Mouse (Mus musculus): ENCODE data around the gene Tspan33.
A peak's percentile ranks its signal among the peaks of the same experiment; 100 is the strongest.
"Not testable (repeated sequence)": the region's sequence is repeated elsewhere in the genome, so short reads cannot be mapped to it uniquely, and the experiment has no call there.

The Tspan33 gene

DNA sequence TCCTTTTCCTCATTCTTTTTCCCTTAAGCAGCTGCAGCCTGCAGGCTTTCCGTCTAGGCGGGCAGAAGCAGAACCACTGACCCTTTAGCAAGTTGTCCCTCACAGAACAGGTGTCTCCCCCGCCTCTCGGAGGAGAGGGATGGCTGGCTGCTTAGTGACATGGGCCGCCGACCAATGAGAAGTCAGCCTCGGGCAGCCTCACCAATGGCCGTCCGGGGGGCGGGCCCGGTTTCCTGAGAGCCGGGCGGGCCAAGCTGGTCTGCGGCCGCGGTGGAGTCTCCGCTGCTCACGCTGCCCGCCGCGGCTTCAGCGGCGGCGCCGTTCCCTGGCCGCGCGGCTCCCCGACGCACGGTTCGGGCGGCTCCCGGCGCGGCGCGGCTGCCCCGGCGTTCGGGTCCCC, at the start of gene Tspan33:
Gene Tspan33, plus strand, starts transcription at position 270 of the 400 bp plus-strand sequence.
- DNase-seq: peak; percentile 94

DNA sequence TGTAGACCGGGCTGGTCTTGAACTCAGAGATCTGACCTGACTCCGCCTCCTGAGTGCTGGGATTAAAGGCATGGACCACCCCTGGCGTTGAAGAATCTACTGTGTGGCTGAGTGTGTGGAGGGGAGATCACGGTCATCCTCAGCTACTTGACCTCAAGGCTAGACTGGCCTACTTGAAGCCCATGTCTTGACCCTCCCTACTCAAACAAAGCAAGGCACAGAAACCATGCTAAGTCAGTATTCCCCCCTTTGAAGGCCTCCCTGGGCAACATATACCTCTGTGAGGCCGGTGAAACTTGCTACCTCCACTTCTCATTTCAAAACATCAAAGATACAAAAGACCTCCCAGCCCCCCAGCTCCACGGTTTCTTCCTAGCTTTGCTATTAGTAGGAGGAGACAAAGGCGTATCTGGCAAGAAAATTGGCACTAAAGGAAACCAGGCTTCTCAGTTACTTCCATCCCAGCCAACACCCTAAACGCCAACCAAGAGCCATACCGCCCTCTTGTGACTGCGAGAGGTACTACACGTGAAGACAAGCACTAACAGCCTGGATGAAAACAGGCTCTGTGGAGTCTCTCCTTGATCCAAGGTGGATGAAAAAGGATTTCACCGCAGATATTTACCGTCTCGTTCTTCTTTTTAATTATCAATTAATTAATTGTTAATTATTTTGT, 44.4 kb upstream of the Tspan33 start:
- DNase-seq: peak; percentile 94

DNA sequence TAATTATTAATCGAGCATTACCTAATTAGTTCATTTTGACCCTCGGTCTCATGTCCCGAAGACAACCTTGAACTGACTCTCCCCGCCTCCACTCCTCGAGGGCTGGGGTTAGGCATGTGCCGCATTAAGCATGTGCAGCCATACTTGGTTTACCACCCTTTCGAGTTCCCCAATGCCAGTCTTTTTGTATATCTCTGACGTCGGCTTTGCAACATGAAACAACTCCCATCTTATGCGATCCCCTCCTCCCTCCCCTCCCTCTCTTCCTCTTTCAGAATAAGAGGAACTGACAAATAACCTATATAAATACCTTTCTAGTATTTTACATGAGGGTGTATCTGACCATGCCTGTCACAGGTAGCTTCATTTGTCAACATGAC, 43.9 kb upstream of the Tspan33 start:
- no peak for DNase-seq

DNA sequence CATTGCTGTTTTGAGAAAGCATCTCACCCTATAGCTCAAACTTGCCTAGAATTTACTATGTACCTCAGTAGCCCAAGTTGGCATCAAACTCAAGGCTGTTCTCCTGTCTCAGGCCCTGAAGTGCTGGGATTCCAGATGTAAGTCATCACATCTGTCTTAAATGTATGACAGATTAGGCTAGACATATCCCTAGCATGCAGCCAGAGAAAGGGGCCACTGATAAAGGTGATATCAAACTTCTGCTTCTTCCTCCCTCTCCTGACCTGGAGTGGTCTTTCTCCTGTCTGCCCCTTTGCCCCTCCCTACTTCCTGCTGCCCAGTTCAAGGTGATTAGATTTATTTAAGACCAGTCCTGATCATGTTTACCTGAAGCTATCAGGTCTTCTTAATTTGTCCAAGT, 40.8 kb upstream of the Tspan33 start:
- DNase-seq: no peak

DNA sequence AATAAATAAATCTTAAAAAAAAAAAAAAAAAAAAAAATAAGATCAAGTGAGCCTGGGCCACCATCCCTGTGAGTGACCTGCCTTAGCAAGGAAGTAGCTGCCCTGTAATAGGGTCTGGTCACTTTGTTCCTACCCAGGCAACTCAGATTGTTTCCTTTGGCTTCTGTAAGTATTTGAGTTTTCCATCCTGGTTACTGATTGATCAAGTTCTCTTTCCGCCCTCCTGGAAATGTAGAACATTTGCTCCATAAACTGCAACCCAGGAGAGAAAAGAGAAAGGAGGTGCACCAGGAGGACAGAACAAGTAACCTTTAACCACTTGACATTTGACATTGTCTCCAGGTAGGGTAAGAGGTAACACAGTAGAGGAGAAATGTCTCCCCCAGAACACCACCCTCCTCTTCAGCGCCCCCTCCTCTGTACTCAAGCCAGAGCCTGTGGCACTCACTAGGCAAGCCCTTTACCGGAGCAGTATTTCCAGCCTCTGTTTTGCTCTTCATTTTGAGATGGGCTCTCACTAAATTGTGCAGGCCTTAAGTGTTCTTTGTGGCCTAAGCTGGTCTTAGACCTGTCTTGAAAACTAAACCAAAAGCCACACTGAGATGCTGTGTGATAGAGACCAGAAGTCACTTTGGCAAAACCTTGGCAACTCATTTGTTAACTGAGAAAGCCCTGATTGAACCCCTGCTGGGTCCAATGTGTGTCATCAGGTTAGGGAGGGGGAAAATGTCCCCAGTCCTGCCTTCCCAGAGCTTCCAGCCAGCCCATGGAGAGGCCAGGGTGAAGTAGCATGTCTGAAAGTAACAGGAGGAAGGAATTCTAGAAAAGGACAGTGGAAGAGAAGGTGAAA, 35.2 kb upstream of the Tspan33 start:
- peak; percentile 66 for DNase-seq

DNA sequence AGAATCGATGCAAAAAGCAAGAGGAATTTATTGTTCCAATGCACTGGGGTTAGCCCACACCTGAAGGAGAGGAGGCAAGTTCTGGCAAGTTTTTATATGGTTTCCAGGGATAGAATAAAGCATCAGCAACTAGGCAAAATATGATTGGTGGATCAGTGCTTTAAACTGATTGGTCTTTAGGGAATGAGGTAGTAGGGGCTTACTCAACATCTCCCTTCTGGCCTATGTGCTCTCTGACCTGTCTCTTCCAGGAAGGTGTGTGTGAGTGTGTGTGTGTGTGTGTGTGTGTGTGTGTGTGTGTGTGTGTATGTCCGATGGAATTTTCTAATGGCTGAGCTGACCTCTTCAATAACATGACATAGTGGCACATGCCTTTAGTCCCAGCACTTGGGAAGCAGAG, 34.1 kb upstream of the Tspan33 start:
- DNase-seq: peak; percentile 29

DNA sequence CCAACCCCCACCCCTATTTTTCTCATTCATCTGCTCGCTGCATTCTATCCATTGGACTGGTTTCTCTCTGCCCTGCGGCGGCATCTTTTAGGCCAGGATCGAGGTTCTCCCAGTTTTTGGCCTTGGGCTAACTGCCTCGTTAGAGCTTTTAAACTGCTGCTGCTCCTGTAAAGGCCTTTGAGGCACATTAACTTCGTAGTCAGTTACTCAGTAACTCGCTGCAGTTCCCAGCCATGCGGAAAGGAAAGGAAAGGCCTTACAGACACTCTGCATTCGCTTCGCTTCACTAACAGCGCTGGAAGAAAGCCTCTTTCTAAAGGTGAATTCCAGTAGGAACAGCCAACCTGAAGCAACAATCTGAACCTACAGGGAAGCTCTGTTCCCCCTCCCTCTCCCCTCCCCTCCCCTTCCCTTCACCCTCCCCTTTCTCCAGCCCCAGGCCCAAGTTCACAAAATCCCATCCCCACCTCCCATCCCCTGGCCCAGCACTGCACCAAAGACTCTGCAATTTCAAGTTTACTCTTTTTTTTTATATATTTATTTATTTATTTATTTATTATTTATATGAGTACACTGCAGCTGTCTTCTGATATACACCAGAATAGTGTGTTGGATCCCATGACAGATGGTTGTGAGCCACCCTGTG, 33.2 kb upstream of the Tspan33 start:
- peak; percentile 85 for DNase-seq

DNA sequence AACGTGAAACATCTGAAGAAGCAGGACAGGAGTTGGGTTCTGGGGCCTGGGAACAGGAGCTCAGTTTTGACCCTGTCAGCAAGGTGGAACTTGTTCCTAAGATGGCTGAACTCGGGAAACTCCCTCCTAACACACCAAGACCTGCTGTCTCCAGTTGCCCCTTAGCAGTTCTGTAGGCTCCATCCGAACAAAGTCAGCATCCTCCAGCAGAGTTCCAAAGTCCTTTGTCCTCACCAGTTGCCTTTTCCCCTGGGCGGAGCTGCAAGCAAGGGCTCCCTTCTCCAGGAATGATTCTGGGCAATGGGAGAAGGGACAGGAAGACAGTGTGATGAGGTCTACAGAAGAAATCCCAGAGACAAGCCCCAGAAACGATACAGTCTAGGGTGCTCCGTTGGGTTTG, 26.8 kb upstream of the Tspan33 start:
- DNase-seq: no peak

DNA sequence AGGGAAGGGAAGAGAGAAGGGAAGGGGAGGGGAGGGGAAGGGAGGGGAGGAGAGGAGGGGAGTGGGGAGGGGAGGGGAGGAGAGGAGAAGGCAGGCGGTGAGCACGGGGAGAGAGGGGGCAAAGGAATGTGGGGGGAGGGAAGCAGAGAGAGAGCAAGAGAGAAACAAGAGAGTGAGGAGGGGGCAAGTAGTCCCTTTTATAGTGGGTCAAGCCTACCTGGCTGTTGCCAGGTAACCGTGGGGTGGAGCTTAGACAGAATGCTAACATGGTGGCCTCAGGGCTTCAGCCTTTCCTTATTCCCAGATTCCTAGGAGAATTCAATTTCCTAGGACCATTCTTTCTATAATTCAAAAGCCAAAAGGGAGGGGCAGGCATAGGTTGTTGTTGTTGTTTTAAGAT, 22.3 kb upstream of the Tspan33 start:
- DNase-seq: no peak

DNA sequence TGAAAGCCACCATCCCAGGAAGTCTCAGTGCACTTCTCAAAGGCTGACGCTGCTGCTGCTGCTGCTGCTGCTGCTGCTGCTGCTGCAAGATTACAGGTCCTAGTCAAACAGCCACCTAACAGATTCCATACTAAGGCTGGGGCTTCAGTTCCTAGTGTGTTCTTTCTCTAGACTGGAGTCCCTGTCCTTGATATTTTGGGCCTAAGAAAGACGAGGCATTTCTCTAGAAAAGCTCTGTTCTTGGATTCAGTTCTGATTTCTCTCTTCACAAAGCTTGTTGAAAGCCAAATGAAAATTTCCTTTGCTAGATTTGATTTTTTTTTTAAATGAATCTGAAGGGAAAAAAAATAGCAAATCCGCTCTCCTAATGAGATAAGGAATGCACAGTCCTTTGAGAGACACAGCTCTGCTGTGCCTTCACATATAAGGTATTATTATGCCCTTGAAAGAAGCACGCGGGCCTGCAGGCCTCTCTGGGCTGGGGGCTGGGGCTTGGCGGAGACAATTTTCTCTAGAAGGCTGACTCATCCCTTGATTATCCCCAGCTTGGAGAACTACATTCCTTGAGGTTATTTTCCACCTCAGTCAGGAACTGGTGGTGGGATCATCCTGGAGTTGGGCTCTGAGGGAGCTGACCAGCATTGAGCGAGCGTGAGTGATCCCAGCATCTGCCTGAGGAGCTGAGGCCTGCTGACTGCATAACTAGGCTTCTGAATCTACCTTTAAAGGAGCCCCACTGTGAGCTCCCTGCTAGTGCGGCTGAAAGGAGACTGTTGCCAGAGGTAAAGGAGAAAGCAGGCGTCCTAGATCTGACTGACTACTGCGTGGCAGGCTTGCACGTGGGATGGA, 21.2 kb upstream of the Tspan33 start:
- DNase-seq: no peak

DNA sequence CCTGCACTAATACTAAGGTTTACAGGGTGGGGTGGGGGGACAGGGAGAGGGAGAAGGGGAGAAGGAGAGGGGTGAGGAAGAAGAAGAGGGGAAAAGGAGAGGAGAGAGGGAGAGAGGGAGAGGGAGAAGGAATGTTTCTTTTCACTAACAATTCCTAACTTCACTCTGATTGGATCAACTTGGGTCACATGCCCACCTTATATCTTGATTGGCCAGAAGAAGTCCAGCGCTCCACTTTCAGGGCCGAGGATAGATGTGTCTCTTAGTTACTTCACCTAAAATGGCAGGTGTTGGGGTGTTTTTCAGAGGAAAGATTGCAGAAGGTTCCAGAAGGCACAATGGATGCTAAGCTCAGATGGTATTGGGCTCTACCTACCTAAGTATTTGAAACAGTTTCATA, 20.3 kb upstream of the Tspan33 start:
- no peak for DNase-seq

DNA sequence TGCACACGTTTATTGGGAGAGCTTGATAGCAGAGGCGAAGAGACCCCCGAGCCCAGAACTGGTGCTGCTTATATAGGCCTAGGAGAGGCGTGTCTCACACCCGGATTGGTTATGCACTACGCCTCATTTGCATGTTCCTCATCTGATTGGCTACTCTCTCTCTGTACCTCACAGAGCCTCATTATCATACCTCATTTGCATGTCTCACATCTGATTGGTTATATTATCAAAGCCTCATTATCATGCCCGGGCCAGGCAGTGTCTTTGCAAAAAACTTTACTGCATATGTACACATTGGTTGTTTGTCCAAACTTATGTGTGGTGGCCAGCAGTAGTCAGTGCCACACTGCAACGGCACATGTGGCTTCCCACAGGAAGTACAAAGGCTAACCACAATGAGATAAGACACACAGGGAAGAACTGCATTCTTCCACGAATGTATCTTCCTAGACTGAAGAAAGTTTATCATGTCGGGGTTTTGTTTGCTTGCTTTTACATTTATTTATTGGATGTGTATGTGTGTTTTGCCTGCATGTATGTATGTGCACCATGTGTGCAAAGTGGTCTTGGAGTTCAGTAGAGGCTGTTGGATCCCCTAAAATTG, 14.0 kb upstream of the Tspan33 start:
- not testable (repeated sequence) for DNase-seq

DNA sequence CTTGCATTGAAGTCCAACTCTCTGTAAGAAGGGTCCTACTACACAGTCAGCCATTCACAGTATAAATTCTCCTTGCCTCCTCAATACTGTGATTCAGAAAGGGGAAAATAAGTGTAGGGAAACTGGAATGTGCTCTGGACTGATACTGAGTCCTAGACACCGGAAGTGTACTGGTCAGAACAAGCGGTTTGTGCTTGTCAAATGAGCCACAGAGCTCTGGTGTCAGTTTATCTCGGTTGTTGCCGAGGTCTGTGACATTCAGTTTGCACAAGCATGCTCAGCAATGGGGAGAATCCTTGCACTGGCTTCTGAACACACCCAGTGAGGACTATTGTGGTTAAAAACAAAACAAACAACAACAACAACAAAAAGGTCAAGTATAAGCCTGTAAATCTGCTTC, 12.2 kb upstream of the Tspan33 start:
- no peak for DNase-seq

DNA sequence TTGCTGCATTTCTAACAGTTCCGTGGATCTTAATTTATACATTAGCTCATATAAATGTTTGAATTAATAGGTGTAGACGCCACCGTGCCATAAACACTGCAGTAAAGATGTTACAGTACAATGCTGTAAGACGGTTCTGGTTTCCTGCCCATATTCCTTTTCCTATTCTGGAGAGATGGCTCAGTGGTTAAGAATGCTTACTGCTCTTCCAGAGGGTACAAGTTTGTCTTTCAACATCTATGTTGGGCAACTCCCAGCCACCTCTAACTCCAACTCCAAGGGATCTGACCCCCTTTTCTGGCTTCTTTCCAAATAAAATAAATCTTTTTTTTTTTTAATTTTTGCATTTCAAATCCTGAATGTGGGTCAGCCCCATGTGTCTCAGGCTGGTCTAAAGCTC, 9.3 kb upstream of the Tspan33 start:
- DNase-seq: no peak

DNA sequence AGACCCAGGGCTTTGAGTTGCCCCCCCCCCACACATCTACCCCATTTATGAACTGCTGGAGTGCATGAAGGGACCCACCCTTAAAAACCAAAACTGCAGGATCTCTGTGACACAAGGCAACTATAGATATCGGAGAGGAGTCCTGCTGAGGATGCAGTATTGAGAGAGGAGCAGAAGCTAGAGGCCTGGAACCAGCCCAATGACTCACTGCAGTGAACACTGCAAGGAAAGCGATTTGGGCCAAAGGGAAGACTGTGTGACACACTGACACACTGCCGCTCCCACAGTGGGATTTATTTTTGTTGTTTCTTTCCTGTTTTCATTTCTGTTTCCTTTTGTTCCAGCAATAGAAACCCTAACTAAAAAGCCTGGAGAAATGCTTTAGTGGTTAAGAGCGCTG, 8.1 kb upstream of the Tspan33 start:
- no peak for DNase-seq

DNA sequence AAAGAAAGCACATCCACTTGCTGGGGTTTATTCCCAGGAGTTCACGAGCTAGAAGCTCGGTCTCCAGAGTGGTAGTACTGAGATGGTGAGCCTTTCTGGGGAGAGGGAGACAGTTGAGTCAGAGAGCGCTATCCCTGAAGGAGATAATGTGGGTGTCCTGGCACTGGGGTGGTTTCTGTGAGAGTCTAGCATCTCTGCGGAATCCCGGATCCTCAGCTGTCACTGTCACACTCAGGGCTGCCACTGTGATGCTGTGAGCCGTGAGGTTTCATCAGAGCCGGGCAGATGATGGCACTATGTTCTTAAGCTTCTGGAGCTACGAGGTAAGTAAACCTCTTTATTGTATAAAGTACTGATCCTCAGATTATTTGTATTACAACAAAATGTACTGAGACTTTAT, 4.6 kb upstream of the Tspan33 start:
- DNase-seq: no peak

DNA sequence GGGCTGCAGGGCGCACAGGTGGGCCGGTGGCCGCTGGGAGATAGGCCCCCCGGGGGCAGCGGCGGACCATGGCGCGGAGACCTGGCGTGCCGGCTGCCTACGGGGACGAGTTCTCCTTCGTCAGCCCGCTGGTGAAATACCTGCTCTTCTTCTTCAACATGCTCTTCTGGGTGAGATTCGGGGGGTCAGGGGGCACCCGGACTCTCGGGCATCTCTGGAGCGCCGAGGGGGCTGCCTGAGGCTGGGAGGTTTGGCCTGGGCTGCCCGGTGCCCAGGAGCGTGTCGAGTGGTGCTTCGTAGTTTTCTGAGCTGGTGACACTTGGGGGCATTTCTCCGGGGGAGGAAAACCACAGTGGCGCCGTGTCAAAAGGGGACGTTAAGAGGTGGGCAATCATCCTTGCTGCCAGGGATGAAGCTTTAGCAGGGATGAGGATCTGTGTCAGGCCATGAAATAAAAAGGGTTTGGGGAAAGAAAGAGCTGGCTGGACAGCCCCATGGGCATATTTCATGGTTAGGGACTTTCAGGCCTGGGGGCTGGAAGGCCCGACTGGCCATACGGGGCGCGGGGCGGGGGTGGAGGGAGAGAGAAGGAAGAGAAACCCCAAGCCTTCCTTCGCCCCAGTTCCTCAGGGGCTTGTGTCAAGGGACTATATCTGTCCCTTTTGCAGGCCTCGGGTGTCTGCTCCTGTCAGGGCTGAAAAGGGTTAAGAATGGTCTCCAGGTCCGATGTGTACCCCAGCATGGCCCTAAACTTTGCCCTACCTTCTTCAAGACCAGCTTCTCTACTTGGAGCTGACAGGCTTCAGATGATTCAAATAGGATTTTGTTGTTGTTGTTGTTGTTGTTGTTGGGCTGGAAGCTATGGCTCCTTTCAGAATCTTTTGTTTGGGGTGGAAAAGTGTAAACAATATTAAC, 610 bp downstream of the Tspan33 start:
- peak; percentile 8 for DNase-seq

DNA sequence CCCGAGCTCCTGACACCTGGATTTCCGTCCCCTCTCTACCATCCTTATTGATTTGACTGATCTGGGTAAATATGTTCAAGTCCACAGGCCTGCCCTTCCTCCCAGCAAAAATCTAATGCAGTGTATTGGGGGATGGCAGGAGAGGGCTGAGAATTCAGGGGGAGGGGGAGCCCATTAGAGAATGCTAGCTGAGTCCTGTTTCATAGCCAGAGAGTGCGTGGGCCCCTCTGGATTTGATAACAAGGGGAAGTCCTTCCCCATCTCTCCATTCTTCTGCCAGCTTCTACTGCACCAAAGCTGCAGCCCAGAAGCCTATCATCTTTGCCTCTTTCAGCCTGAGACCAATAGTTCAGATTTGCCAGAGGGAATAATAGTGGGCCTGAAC, 1.3 kb downstream of the Tspan33 start:
- peak; percentile 9 for DNase-seq

DNA sequence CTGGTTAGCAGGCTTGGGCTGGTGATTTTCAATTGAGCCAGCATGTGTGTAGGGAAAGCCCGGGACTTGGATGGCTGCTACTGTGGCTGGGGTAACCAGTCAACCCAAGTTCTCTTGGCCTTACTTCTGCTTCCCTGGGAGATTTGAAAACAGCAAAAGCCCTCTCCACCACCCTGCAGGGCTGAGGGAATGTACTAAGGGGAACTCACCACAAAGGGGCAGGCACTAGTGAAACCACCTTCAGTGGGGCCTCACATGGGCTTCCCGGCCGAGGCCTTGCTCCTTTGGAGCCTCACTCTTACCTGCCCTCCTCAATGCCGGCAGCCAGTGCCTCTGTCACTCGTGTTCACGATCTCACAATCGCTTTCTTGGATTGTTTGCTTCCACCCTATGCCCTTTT, 2.0 kb downstream of the Tspan33 start:
- peak; percentile 9 for DNase-seq

DNA sequence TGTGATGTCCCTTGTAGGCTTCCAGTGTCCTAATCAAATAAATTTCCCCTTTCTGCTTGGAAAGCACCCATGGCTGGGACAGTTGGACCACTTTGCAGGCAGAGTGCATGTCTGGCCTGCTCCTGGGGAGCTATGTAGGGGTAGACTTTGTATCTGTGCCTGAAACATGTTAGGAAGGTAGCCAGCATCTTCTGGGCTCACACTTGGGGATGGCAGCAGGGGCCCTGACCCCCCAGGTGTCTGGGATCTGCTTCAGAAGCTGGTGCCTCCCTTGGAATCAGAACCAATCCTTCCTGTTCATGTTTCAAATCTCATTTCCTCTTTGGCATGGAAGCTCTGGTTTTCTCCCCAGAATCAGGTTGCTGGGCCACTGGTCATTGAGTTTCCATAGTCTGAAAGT, 3.1 kb downstream of the Tspan33 start:
- DNase-seq: no peak

DNA sequence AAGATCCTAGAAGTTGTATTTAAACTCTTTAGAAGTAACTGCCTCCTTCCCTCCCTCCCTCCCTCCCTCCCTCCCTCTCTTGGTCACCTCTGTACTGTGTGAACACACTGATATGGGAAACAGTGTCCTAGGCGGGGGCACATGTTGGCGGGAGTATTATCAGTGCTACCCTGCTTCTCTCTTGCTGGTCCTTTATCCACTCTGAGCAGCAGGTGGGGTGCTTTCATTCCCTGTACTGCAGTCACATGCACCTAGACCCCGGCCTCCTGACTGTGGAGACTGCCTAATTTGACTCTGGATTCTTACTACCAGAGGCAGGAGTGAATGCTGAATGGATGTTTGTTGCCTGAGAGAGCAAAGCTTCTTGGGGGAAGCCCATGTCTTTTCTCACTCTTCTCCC, 3.5 kb downstream of the Tspan33 start:
- no peak for DNase-seq

Data from kidney, adult 18-20 months (tissue).